Mouse (Mus musculus) thymus, adult 2 months (tissue): ENCODE data around the gene Col6a3. TPM values are rescaled to one million over a fixed set of nuclear protein-coding genes. Genes with fewer than 3 reads are reported as not detected.
A peak's percentile ranks its signal among the peaks of the same experiment; 100 is the strongest.

Source experiments
- DNase-seq: peaks from one replicate; pipeline ENCODE4 v3.0.0; 2021
- H3K27ac ChIP-seq: fragments of 200-500 bp; 2 replicates; pipeline ENCODE4 v1.5.1; 2012; ENCODE audit warnings: low read length, control low read depth; ENCODE audit not compliant: control insufficient read depth, insufficient read depth
- H3K27me3 ChIP-seq: fragments of 200-500 bp; 2 replicates; pipeline ENCODE4 v1.6.1; 2012; ENCODE audit warnings: mild to moderate bottlenecking, low read length, moderate library complexity, mixed read lengths; ENCODE audit not compliant: control insufficient read depth, insufficient read depth
- H3K36me3 ChIP-seq: fragments of 200-500 bp; 2 replicates; pipeline ENCODE4 v1.6.1; 2012; ENCODE audit warnings: mild to moderate bottlenecking, low read length, moderate library complexity; ENCODE audit not compliant: control insufficient read depth, insufficient read depth
- H3K4me1 ChIP-seq: fragments of 200-500 bp; replicated peaks from 2 replicates; pipeline ENCODE4 v1.6.1; 2012; ENCODE audit warnings: low read length; ENCODE audit not compliant: control insufficient read depth, insufficient read depth
- H3K4me3 ChIP-seq: fragments of 200-500 bp; 2 replicates; pipeline ENCODE4 v1.5.1; 2012; ENCODE audit warnings: mild to moderate bottlenecking, low read length, control low read depth, moderate library complexity; ENCODE audit not compliant: control insufficient read depth, insufficient read depth
- CTCF ChIP-seq: fragments of 200-500 bp; IDR thresholded peaks from 2 replicates; pipeline ENCODE4 v1.5.1; 2012; ENCODE audit warnings: mild to moderate bottlenecking, control low read depth, low read length, moderate library complexity, borderline replicate concordance; ENCODE audit not compliant: control insufficient read depth, poor library complexity, insufficient read depth; ENCODE audit errors: extremely low read depth
- POLR2A ChIP-seq: fragments of 200-500 bp; IDR thresholded peaks from 2 replicates; pipeline ENCODE4 v1.6.1; 2012; ENCODE audit warnings: mild to moderate bottlenecking, low read length, control low read depth, moderate library complexity; ENCODE audit not compliant: control insufficient read depth, poor library complexity, insufficient read depth; ENCODE audit errors: extremely low read depth
- WGBS: fragments of 180-500 bp; shearing (Covaris S2); methylation state at CpG from one replicate; pipeline ENCODE4 v1.1.7; 2018; 5-methylcytosine and 5-hydroxymethylcytosine counted together
- polyA plus RNA-seq: library from polyadenylated mRNA; depleted of rRNA; stranded (reverse); fragments of >200 nt; gene quantifications from 2 replicates; pipeline ENCODE4 v1.2.3, GENCODE M21; 2012

The Col6a3 gene
- polyA plus RNA-seq, 1 experiment = 6.8 TPM

DNA sequence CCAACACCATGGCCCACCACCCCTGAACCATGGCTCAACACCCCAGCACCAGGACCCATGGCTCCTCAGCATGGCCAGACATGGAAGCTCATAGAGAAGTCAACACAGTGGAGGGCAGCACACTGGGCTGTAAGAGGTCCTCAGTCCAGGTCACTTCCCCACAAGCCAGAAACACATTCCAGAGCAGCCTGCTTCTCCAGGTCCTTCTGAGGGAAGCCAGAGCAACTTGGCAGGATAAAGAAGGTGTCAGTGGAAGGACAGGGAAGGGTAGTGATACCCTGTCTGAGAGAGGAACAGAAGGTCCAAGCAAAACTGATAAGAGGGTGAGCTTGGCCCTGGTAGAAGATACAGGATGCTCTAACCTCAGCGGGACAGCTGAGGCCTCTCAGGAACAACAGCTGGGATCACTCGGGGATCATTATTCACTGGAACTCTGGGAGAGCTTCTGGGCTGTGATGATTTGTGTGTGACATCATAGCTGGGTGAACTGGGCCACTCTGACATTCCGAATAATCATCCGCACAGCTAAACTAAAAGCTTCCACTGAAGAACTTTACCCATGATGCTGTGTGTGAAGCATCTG, 85.6 kb downstream of the Col6a3 start:
- H3K4me3 ChIP-seq = no peak overlapping the region
- no peaks in the 10 kb centered on the region for H3K4me1 ChIP-seq
- WGBS = 96% methylated on average over 4 of the region's 4 CpGs
- DNase-seq = no peak
- H3K27me3 ChIP-seq = no peaks in the 10 kb centered on the region
- H3K27ac ChIP-seq = no peak overlapping the region
- H3K36me3 ChIP-seq = no peaks in the 10 kb centered on the region
- TF ChIP-seq CTCF = no peak
- TF ChIP-seq POLR2A = no peak

DNA sequence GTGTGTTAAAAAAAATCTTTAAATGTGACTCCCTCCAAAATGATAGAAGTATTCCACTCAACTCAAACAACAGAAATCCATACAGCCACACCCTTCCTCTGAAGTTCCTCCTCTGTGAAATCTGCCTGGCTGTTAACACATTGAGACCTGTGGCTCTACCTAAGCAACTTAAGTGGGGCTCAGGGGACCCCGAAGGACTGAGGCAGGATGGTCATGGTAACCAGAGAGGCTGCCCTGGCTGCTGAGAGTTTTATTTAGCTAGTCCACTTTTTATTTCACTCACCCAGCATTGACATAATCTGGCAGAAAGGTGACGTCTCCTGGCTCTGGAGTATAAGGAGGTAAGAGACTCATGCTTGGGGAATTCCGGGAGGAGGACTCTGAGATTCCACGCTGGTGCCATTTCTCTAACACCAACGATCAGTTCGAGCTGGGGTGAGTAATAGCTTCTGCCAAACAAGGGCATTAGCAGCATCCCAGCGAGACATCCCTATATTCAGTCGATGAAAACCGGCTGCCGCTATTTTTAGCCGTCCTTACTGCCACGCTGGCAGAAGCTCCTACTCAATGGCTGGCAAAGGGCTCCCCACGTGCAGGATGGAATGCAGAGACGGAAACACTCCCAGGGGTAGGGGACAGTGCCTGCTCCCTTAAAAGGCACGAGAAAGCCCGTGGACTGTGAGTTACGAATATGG, 89.8 kb downstream of the Col6a3 start:
- Histone ChIP-seq H3K27ac (no peak overlapping the region), H3K27me3 (no peaks in the 10 kb centered on the region), H3K36me3 (no peaks in the 10 kb centered on the region), H3K4me3 (no peak overlapping the region), H3K4me1 (no peaks in the 10 kb centered on the region)
- TF ChIP-seq POLR2A = no peak
- TF ChIP-seq CTCF = no peak
- DNase-seq = no peak
- WGBS = 67% methylated on average over 17 of the region's 17 CpGs

DNA sequence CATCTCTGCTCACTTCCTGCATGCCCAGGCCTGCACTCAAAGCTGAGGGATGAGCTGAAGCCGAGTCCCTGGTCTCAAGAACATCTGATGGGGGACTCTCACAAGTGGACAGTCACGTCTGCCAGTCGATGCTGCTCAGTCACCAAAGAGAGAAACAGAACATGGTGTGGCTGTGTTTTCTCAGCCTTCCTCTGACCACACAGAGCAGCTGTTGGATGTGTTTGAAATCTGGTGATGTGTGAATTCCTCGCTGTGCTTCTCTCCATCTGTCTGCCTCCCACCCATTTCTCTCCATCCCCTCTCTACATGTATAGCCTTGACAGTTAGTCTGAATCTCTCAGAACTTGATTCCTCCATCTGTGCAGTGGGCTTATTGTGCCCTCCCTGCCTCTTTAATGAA, 92.5 kb downstream of the Col6a3 start:
- H3K27me3 ChIP-seq = no peaks in the 10 kb centered on the region
- no peaks in the 10 kb centered on the region for H3K4me1 ChIP-seq
- no peaks in the 10 kb centered on the region for H3K36me3 ChIP-seq
- no peak for DNase-seq
- H3K4me3 ChIP-seq = no peak overlapping the region
- H3K27ac ChIP-seq = no peak overlapping the region
- WGBS = 77% methylated on average over 4 of the region's 4 CpGs
- TF ChIP-seq CTCF = no peak
- no peak for TF ChIP-seq POLR2A

DNA sequence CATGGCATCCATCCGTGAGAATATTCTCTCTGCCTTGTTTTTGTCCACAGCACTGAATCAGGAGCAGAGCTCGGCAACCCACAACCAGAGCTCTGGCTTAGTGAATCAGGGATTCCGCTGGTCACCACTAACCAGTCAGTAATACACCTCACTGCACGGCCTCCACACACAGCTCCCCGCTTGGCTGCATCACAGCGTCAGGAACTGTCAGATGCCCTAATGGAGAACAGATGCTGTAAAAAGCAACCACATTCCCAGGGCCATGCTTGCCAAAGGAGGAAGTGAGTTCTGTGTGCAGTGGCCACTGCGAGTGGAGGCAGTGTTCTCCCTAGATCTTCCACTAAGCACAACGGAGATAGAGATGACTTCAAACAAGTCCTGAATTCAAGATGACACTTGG, 93.6 kb downstream of the Col6a3 start:
- TF ChIP-seq POLR2A (no peak), CTCF (no peak)
- no peak for DNase-seq

DNA sequence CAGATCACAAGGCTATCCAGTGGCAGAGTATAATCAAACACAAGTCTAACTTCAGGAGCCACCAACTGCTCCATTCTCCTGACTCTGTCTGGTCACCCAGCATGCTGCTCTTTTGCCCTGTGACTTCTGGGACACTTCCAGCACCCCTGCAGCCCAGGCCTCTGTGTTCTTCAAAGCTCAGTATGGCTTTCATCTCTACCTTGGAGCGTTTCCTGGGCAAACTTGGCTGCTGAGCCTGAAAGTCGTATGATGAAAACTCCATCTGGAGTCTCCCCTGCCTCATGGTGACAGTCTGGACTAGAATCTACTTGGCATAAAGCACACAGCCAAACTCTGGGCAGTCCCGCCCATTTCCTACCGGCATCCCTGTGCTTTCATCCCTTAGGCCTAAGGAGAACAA, 95.2 kb downstream of the Col6a3 start:
- no peaks in the 10 kb centered on the region for H3K36me3 ChIP-seq
- no peak overlapping the region for H3K27ac ChIP-seq
- no peaks in the 10 kb centered on the region for H3K4me1 ChIP-seq
- DNase-seq = no peak
- no peaks in the 10 kb centered on the region for H3K27me3 ChIP-seq
- WGBS = 82% methylated on average over 4 of the region's 4 CpGs
- H3K4me3 ChIP-seq = no peak overlapping the region
- TF ChIP-seq POLR2A (no peak), CTCF (no peak)

More for the DNA sequence above, 93.6 kb downstream of the Col6a3 start:
- Histone ChIP-seq H3K27me3 (no peaks in the 10 kb centered on the region), H3K4me1 (no peaks in the 10 kb centered on the region), H3K27ac (no peak overlapping the region), H3K36me3 (no peaks in the 10 kb centered on the region), H3K4me3 (no peak overlapping the region)
- 64% methylated on average over 8 of the region's 8 CpGs for WGBS

DNA sequence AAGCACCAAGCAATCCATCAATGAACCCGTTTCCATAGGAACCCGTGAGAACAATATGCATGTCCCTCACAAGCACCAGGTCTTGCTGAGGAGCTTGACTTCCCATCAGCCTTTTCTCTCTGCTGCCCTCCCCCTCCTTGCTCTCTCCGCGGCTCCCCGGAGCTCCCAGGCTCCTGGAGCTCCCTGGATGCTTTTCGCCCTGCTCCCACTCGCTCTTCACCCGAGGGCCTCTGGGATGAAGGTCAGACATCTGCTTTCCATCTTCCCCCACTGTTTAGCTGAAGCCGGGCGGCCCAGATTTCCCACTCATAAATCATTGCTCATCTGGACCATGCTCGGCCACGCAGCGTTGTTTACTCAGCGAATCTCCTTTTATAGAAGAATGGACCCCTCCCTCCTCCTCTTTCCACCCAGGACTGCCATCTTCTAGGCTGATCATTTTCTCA, 99.8 kb downstream of the Col6a3 start:
- H3K4me3 ChIP-seq = no peak overlapping the region
- peak; percentile 19 for DNase-seq
- TF ChIP-seq CTCF (no peak), POLR2A (no peak)
- WGBS = 19% methylated on average over 14 of the region's 14 CpGs
- no peaks in the 10 kb centered on the region for H3K36me3 ChIP-seq
- H3K27ac ChIP-seq = no peak overlapping the region
- no peaks in the 10 kb centered on the region for H3K27me3 ChIP-seq
- peaks cover 9% of the 10 kb centered on the region for H3K4me1 ChIP-seq

DNA sequence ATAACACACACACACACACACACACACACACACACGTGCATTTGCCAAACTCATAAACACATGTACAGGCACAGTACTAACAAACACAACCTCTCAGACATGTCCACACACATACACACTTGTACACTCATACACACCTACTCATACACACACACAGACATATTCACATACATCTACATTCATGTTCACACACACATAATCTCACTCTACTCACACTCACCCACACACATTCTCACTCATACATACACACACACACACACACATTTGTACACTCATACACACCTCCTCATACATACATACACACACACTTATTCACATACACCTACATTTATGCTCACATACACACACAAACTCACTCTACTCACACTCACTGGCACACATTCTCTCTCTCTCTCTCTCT, 100.3 kb downstream of the Col6a3 start:
- TF ChIP-seq CTCF (no peak), POLR2A (no peak)
- no peaks in the 10 kb centered on the region for H3K36me3 ChIP-seq
- 83% methylated on average over 1 of the region's 1 CpGs for WGBS
- peaks cover 9% of the 10 kb centered on the region for H3K4me1 ChIP-seq
- no peaks in the 10 kb centered on the region for H3K27me3 ChIP-seq
- no peak for DNase-seq
- no peak overlapping the region for H3K4me3 ChIP-seq
- no peak overlapping the region for H3K27ac ChIP-seq
